Mouse (Mus musculus): Measurements from ENCODE around the gene Stk11. TPM values are rescaled to one million over a fixed set of nuclear protein-coding genes. Genes with fewer than 3 reads are reported as not detected.

Stk11 gene
- 64.8 and 65.9 TPM in 2 replicates for total RNA-seq (2012; rRNA removed)
- 47.4 and 48.5 TPM in 2 replicates for total RNA-seq (2014; rRNA removed)
- 93.4 and 94.9 TPM in 2 replicates for polyA plus RNA-seq (2012; ENCODE audit: insufficient read length, low read depth)

- DNase-seq (ENCODE audit: extremely low read depth), result peak; percentile 100
- Histone ChIP-seq H3K27me3 (replicated peaks) (no peaks in the 10 kb centered on the region), H3K9ac (ENCODE audit: insufficient read depth, low read depth) (peak within 1 kb of the TSS; percentile 93), H3K79me2 (replicated peaks; ENCODE audit: control insufficient read depth, extremely low read depth, insufficient read depth, poor library complexity, severe bottlenecking) (peaks cover 47% of the 10 kb centered on the region), H3K4me1 (ENCODE audit: control insufficient read depth in 1 of 2, insufficient read depth in 2 of 2) (peaks cover 18 to 36% of the 10 kb centered on the region in 2 experiments), H3K9me3 (replicated peaks; ENCODE audit: low read length) (no peaks in the 10 kb centered on the region), H3K4me2 (ENCODE audit: insufficient read depth, low read depth, poor library complexity, severe bottlenecking) (peak within 1 kb of the TSS; percentile 83), H3K36me3 (replicated peaks in 1 of 2; ENCODE audit: control insufficient read depth in 1 of 2, insufficient read depth in 1 of 2, low read length in 1 of 2) (peaks cover 23 to 31% of the 10 kb centered on the region in 2 experiments), H3K4me3 (replicated peaks in 1 of 3; ENCODE audit: low read depth in 2 of 3, low read length in 2 of 3, poor library complexity in 1 of 3) (peak within 1 kb of the TSS; percentile 90 to 95 (median 93)), H3K27ac (ENCODE audit: insufficient read depth, low read depth) (peak within 1 kb of the TSS; percentile 54)
- in situ Hi-C loops (cut with MboI; ENCODE audit: low pct_ligation_motif_present, low pct_unique_long_range_greater_than_20kb, low sequenced_read_pairs) (no loop called here), dilution Hi-C loops (cut with MboI; ENCODE audit: extremely low pct_ligation_motif_present, extremely low pct_unique_long_range_greater_than_20kb, low sequenced_read_pairs) (no loop called here)
- peak; percentile 95 for TF ChIP-seq TCF12 (IDR thresholded peaks at IDR 0.05; ENCODE audit: low read depth, low read length)
- no peak for TF ChIP-seq CTCF (conservative IDR thresholded peaks at IDR 0.05 in 1 of 2, IDR thresholded peaks at IDR 0.05 in 1 of 2; ENCODE audit: low read depth in 2 of 2, low read length in 2 of 2)
- no peak for TF ChIP-seq ZNF384 (IDR thresholded peaks at IDR 0.05; ENCODE audit: low read depth, low read length)
- peak; percentile 76; the same call in 1 of the 2 replicates for TF ChIP-seq KAT2A (IDR thresholded peaks at IDR 0.05; ENCODE audit: insufficient replicate concordance, low read length)
- peak; percentile 77 for TF ChIP-seq HCFC1 (IDR thresholded peaks at IDR 0.05; ENCODE audit: low read depth, low read length)
- TF ChIP-seq SIN3A (IDR thresholded peaks at IDR 0.05; ENCODE audit: low read length), result peak; percentile 78; the same call in 1 of the 2 replicates
- TF ChIP-seq MYC (IDR thresholded peaks at IDR 0.05; ENCODE audit: low read depth, low read length), result 0 out of 2 replicates have a peak, but pooled peaks have one; percentile 32
- peak; percentile 83 for TF ChIP-seq POLR2A (IDR thresholded peaks at IDR 0.05; ENCODE audit: low read depth, low read length)
- TF ChIP-seq CHD2 (IDR thresholded peaks at IDR 0.05; ENCODE audit: low read length), result peak; percentile 92
- peak; percentile 43; the same call in 1 of the 2 replicates for TF ChIP-seq UBTF (IDR thresholded peaks at IDR 0.05; ENCODE audit: low read depth, low read length)
- TF ChIP-seq TBP (conservative IDR thresholded peaks at IDR 0.05; ENCODE audit: low read depth, low read length), result no peak; the same call in 1 of the 2 replicates
- no peak for TF ChIP-seq GABPA (IDR thresholded peaks at IDR 0.05; ENCODE audit: insufficient replicate concordance, low read depth, low read length)
- TF ChIP-seq E2F4 (IDR thresholded peaks at IDR 0.05; ENCODE audit: insufficient replicate concordance, low read depth, low read length), result no peak
- no peak for TF ChIP-seq JUN (IDR thresholded peaks at IDR 0.05; ENCODE audit: insufficient read depth, low read depth, low read length)
- TF ChIP-seq IRF4 (IDR thresholded peaks at IDR 0.05; ENCODE audit: low read depth, low read length), result 0 out of 2 replicates have a peak, but pooled peaks have one; percentile 33
- peak; percentile 83 for TF ChIP-seq MAX (IDR thresholded peaks at IDR 0.05; ENCODE audit: low read length)
- no peak for TF ChIP-seq RAD21 (IDR thresholded peaks at IDR 0.05; ENCODE audit: low read depth, low read length)
- no peak for TF ChIP-seq PAX5 (IDR thresholded peaks at IDR 0.05; ENCODE audit: low read length)
- TF ChIP-seq RCOR1 (conservative IDR thresholded peaks at IDR 0.05; ENCODE audit: low read depth, low read length), result no peak
- TF ChIP-seq NRF1 (IDR thresholded peaks at IDR 0.05; ENCODE audit: low read depth, low read length), result peak; percentile 66
- peak; percentile 81; the same call in 1 of the 2 replicates for TF ChIP-seq MXI1 (IDR thresholded peaks at IDR 0.05; ENCODE audit: low read depth, low read length)
- TF ChIP-seq ZMIZ1 (IDR thresholded peaks at IDR 0.05; ENCODE audit: low read depth, low read length), result peak; percentile 62; the same call in 1 of the 2 replicates
- TF ChIP-seq NELFE (IDR thresholded peaks at IDR 0.05; ENCODE audit: low read depth, low read length), result peak; percentile 64
Measured at GRCm38 (mm10) chr10:80115290-80115943, at the start of gene Stk11. Gene Stk11, plus strand, starts transcription at chr10:80115803.

Measured in CH12.LX (cell line).